24 mouse cellular contexts compared by ENCODE assay signal in genomic region chr2:113795186-113795585, GRCm38 (mm10). TPM values are rescaled to one million over a fixed set of nuclear protein-coding genes. Genes with fewer than 3 reads are reported as not detected.
DNase-seq lines count a peak whose midpoint lies in the region; ATAC-seq and TF ChIP-seq lines count a peak whose summit lies in the region.
"Had no signal": no experiment of that assay in that cellular context is flagged by ENCODE, and none has a peak within 500 bp of the region (broad histone marks: within the 10 kb centered on the region; RNA-seq: fewer than 3 reads in every experiment).

No protein-coding gene starts in this region.

- peak; percentile 15 for DNase-seq in heart, adult 11 months
- DNase-seq in heart, adult 9 months (ENCODE audit: low spot score in 2 of 2) = no peak
- no peak for DNase-seq in neural tube, embryonic 10.5 days (ENCODE audit: extremely low spot score, low spot score)
- peak; percentile 81 for DNase-seq in fat pad, adult 2 months (ENCODE audit: extremely low read depth, low read depth, low spot score)
- no peak for DNase-seq in left cerebral cortex, adult 2 months (ENCODE audit: extremely low spot score in 1 of 2, low spot score in 2 of 2)
- no peak for DNase-seq in lung, adult 18-20 months
- DNase-seq: adrenal gland, adult 2 months; adrenal gland, postnatal 10 days; adrenal gland, postnatal 25 days; cerebellum, adult 11-12 months; cerebellum, adult 2 months; cerebellum, adult 9-10 months; cerebellum, postnatal 10 days; cerebellum, postnatal 25 days; embryo, embryonic 11 days; forebrain, postnatal 0 days had no signal

- no peak for TF ChIP-seq CTCF in left cerebral cortex, adult 2 months (IDR thresholded peaks at IDR 0.05)

- no peaks in the 10 kb centered on the region for H3K9me3 ChIP-seq in neural tube, embryonic 15.5 days (replicated peaks)
- H3K9me3 ChIP-seq: embryonic facial prominence, embryonic 13.5 days; embryonic facial prominence, embryonic 15.5 days; forebrain, embryonic 13.5 days had no signal

- peaks cover 3% of the 10 kb centered on the region; the same call in 1 of the 2 replicates for H3K36me3 ChIP-seq in neural tube, embryonic 15.5 days
- H3K36me3 ChIP-seq: embryonic facial prominence, embryonic 13.5 days; embryonic facial prominence, embryonic 15.5 days had no signal

- H3K27ac ChIP-seq in neural tube, embryonic 15.5 days (replicated peaks) = peak overlapping the region; percentile 30; the same call in 1 of the 2 replicates
- H3K27ac ChIP-seq in left cerebral cortex, adult 2 months = no peak overlapping the region
- H3K27ac ChIP-seq: embryonic facial prominence, embryonic 13.5 days; embryonic facial prominence, embryonic 15.5 days; forebrain, embryonic 13.5 days had no signal

- intact Hi-C loops in left cerebral cortex, adult 2 months (cut with DNase I) = no loop called here

- ATAC-seq in neural tube, embryonic 15.5 days (ENCODE audit: low FRiP score) = no peak
- ATAC-seq: forebrain, embryonic 13.5 days; forebrain, postnatal 0 days had no signal

- 56% methylated on average over 4 of the region's 4 CpGs for WGBS in neural tube, embryonic 15.5 days

- no peak overlapping the region for H3K9ac ChIP-seq in neural tube, embryonic 15.5 days (replicated peaks)
- H3K9ac ChIP-seq: embryonic facial prominence, embryonic 13.5 days; embryonic facial prominence, embryonic 15.5 days; forebrain, embryonic 13.5 days; forebrain, postnatal 0 days had no signal

- H3K4me1 ChIP-seq in neural tube, embryonic 15.5 days = no peaks in the 10 kb centered on the region
- H3K4me1 ChIP-seq: embryonic facial prominence, embryonic 15.5 days; forebrain, embryonic 13.5 days had no signal

- H3K4me2 ChIP-seq in neural tube, embryonic 15.5 days = no peak overlapping the region
- H3K4me2 ChIP-seq: embryonic facial prominence, embryonic 13.5 days; embryonic facial prominence, embryonic 15.5 days; forebrain, embryonic 13.5 days had no signal

- no peak overlapping the region for H3K4me3 ChIP-seq in neural tube, embryonic 15.5 days (replicated peaks)
- H3K4me3 ChIP-seq in left cerebral cortex, adult 2 months = no peak overlapping the region
- H3K4me3 ChIP-seq: embryonic facial prominence, embryonic 13.5 days; embryonic facial prominence, embryonic 15.5 days; erythroblast, embryonic 14.5 days; forebrain, embryonic 13.5 days had no signal

- H3K27me3 ChIP-seq in neural tube, embryonic 15.5 days (replicated peaks) = no peaks in the 10 kb centered on the region
- H3K27me3 ChIP-seq: embryonic facial prominence, embryonic 15.5 days; forebrain, embryonic 13.5 days had no signal

RNA-seq across cellular contexts. Expression of gene Scg5, which starts 33.7 kb away (rescaled TPM):
- 219 and 269 TPM in 2 replicates for polyA plus RNA-seq in neural tube, embryonic 15.5 days (2015; fragmentation: Nextera tagmentation; extraction: Ambion mirVana)
- 100 to 1,000 TPM; 497 to 540 TPM for total RNA-seq in left cerebral cortex, adult 2 months (2021)
- total RNA-seq: ES-E14 had no signal

RNA-seq across cellular contexts. Expression of gene Grem1, which starts 36.7 kb away (rescaled TPM):
- polyA plus RNA-seq in neural tube, embryonic 15.5 days (2015; fragmentation: Nextera tagmentation; extraction: Ambion mirVana) = 2.7 and 3.0 TPM in 2 replicates
- total RNA-seq in left cerebral cortex, adult 2 months (2021) = 1 to 10 TPM; 1.5 TPM
- total RNA-seq: common myeloid progenitor, adult 5-6 weeks; MEL had no signal
- polyA plus RNA-seq: adrenal gland, adult 2 months; erythroblast, embryonic 14.5 days had no signal

RNA-seq across cellular contexts. Expression of gene Arhgap11a, which starts 53.3 kb away (rescaled TPM):
- polyA plus RNA-seq in neural tube, embryonic 15.5 days (2015; fragmentation: Nextera tagmentation; extraction: Ambion mirVana) = 3.4 and 7.7 TPM in 2 replicates
- total RNA-seq in left cerebral cortex, adult 2 months (2021) = 1 to 10 TPM; 2.0 to 2.2 TPM

Comparison
In these comparisons a context has a peak if more than half of its experiments do, and no peak if none do; other contexts are left out.
1. DNase-seq: peak in heart, adult 11 months (single experiment) and fat pad, adult 2 months (single experiment); none in heart, adult 9 months (0 of 2), neural tube, embryonic 10.5 days (single experiment), left cerebral cortex, adult 2 months (0 of 2) and lung, adult 18-20 months (0 of 2).